Mouse (Mus musculus) activated CD4-positive, CD25-positive, alpha-beta regulatory T cell, adult 9 weeks (primary cell): Measurements from ENCODE around the gene Sec16a. TPM values are rescaled to one million over a fixed set of nuclear protein-coding genes. Genes with fewer than 3 reads are reported as not detected.

ENCODE experiments used
- polyA plus RNA-seq: library from polyadenylated mRNA; unstranded; fragments of 100-300 nt; shearing (Covaris generic); gene quantifications from one replicate; pipeline ENCODE4 v1.2.1, GENCODE M21; 2017

Gene Sec16a
- 67.6 TPM for polyA plus RNA-seq

GRCm38 (mm10) chr2:26444946-26445665 is at the start of gene Sec16a:
Gene Sec16a, minus strand, starts transcription at chr2:26445216.

GRCm38 (mm10) chr2:26408515-26409356 is 36.3 kb downstream of the Sec16a start, which contains the start of gene Inpp5e:
Gene Inpp5e, minus strand, starts transcription at chr2:26409203.

GRCm38 (mm10) chr2:26389154-26389690 is 55.8 kb downstream of the Sec16a start, which contains the start of the genes Entr1 and Pmpca:
Gene Entr1, minus strand, starts transcription at chr2:26389316.
Gene Pmpca, plus strand, starts transcription at chr2:26389339.

GRCm38 (mm10) chr2:26380131-26380771 is 64.8 kb downstream of the Sec16a start, which contains the start of gene Snapc4:
Gene Snapc4, minus strand, starts transcription at chr2:26380653.

GRCm38 (mm10) chr2:26360772-26361171 is 84.2 kb downstream of the Sec16a start, which contains the start of gene Card9:
Gene Card9, minus strand, starts transcription at chr2:26360918.

Other genes with a start within 250 kb of the Sec16a start
- gene Lhx3, start 236.9 kb downstream of the Sec16a start, polyA plus RNA-seq: not detected
- 1.4 TPM for gene Qsox2, start 207.7 kb downstream of the Sec16a start, polyA plus RNA-seq
- 0.04 TPM for gene Ccdc187, start 150.7 kb downstream of the Sec16a start, polyA plus RNA-seq
- 4.7 TPM for gene Gpsm1, start 129.7 kb downstream of the Sec16a start, polyA plus RNA-seq
- gene Dnlz, start 93.1 kb downstream of the Sec16a start, polyA plus RNA-seq: 14.2 TPM
- gene Card9, start 84.3 kb downstream of the Sec16a start, polyA plus RNA-seq: 2.8 TPM
- 55.6 TPM for gene Snapc4, start 64.6 kb downstream of the Sec16a start, polyA plus RNA-seq
- 44.2 TPM for gene Entr1, start 55.9 kb downstream of the Sec16a start, polyA plus RNA-seq
- 103 TPM for gene Pmpca, start 55.9 kb downstream of the Sec16a start, polyA plus RNA-seq
- 22.4 TPM for gene Inpp5e, start 36.0 kb downstream of the Sec16a start, polyA plus RNA-seq
- 22.0 TPM for gene Notch1, start 71.4 kb upstream of the Sec16a start, polyA plus RNA-seq
- 1.1 TPM for gene Egfl7, start 134.8 kb upstream of the Sec16a start, polyA plus RNA-seq
- gene Gm20532, start 141.4 kb upstream of the Sec16a start, polyA plus RNA-seq: not detected
- 7.1 TPM for gene Agpat2, start 159.2 kb upstream of the Sec16a start, polyA plus RNA-seq
- gene Fam69b, start 183.2 kb upstream of the Sec16a start, polyA plus RNA-seq: 1.3 TPM
- 0.61 TPM for gene Lcn4, start 226.1 kb upstream of the Sec16a start, polyA plus RNA-seq